Mouse (Mus musculus): ENCODE data around the gene Tenm2.

DNA sequence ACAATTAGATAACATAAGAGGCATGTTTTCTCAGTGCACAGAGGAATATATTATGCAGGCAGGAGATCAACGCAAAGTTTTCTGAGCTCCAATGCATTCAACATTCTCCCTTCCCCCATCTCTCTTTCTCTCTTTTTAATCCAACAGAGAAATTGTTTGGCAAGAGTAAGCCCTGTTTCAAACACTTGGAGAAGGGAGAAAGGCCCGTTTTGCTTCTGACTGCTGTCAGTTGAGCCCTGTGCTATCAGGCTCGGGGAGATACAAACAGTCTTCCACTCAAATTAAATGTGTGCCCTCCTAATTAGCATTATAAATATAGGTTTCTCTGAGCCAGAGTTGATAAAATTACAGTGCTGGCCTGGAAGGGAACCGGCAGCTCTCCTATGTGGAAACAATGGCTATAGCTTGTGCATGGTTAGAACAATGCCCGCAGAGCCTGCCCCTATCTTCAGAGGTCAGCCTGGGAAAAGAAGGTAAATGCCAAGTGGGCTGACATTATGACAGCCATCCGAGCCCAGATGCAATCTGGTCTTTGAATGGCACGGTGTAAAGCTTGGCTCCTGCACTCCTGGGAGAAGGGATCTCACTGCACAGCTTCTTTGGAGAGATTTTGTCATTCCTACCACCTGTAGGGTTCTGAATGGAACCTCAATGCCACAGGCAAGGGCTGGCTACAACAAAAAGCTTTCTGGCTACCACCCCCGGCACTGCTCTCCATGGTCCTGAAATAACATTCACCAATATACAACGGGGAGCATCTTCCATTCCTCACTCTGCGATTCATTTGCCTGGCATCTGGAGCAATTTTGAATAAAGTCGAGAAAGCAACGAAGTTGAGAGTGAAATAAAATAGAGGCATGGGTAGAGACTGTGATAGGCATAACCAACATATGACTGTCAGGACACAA lies 839.7 kb downstream of the Tenm2 start:
- TF ChIP-seq POLR2A (IDR thresholded peaks at IDR 0.05; ENCODE audit: low read depth, low read length): no peak
- TF ChIP-seq CTCF (conservative IDR thresholded peaks at IDR 0.05; ENCODE audit: insufficient read depth, insufficient read length, low read depth, low read length): no peak

Measured in kidney, adult 2 months (tissue).